Mouse (Mus musculus) liver, embryonic 14.5 days (tissue): ENCODE measurements around the gene Itga8. TPM values are rescaled to one million over a fixed set of nuclear protein-coding genes. Genes with fewer than 3 reads are reported as not detected.

Source experiments
- ATAC-seq: fragments of 200-750 bp; cut with Nextera tagmentation; 2 replicates; pipeline ENCODE4 v1.8.0; 2017; ENCODE audit warnings: moderate number of reproducible peaks, mild to moderate bottlenecking, moderate library complexity; ENCODE audit not compliant: insufficient read depth
- DNase-seq, 3 experiments: peaks; one replicate each; pipeline ENCODE4 v3.0.0-alpha.2; 2012 to 2013; ENCODE audit warnings: low read depth in 3 of 3, low spot score in 3 of 3
- H3K27ac ChIP-seq: fragments of 300-500 bp; sonication (generic); 2 replicates; pipeline ENCODE4 v1.5.1; 2014; ENCODE audit warnings: moderate library complexity, mild to moderate bottlenecking, control low read depth, inconsistent platforms
- H3K27me3 ChIP-seq: fragments of 300-500 bp; sonication (generic); 2 replicates; pipeline ENCODE4 v1.6.1; 2014; ENCODE audit warnings: mild to moderate bottlenecking, low read length, moderate library complexity; ENCODE audit not compliant: control insufficient read depth, insufficient read depth
- H3K36me3 ChIP-seq: fragments of 300-500 bp; sonication (generic); replicated peaks from 2 replicates; pipeline ENCODE4 v1.6.1; 2014; ENCODE audit warnings: low read depth; ENCODE audit not compliant: control insufficient read depth, insufficient read depth
- H3K4me1 ChIP-seq, 2 experiments: fragments of 200-500 bp in 1 of 2; fragments of 300-500 bp in 1 of 2; sonication (generic) in 1 of 2; replicated peaks; 2 replicates each; pipeline ENCODE4 v1.6.1; 2012 to 2014; ENCODE audit warnings: antibody characterized with exemption in 1 of 2, inconsistent platforms in 1 of 2, low read length in 1 of 2; ENCODE audit not compliant: control insufficient read depth in 2 of 2, insufficient read depth in 2 of 2
- H3K4me2 ChIP-seq: fragments of 300-500 bp; sonication (generic); 2 replicates; pipeline ENCODE4 v1.6.1; 2014; ENCODE audit warnings: low read depth, mild to moderate bottlenecking, control low read depth, moderate library complexity
- H3K4me3 ChIP-seq, 2 experiments: fragments of 200-500 bp in 1 of 2; fragments of 300-500 bp in 1 of 2; sonication (generic) in 1 of 2; 2 replicates each; pipeline ENCODE4 v1.5.1; 2012 to 2014; ENCODE audit warnings: low read depth in 2 of 2, low read length in 2 of 2, mild to moderate bottlenecking in 2 of 2, control low read depth in 1 of 2, inconsistent platforms in 1 of 2, moderate library complexity in 1 of 2; ENCODE audit not compliant: insufficient read depth in 1 of 2
- H3K9ac ChIP-seq: fragments of 300-500 bp; sonication (generic); replicated peaks from 2 replicates; pipeline ENCODE4 v1.6.1; 2014; ENCODE audit warnings: mild to moderate bottlenecking, control low read depth, moderate library complexity
- H3K9me3 ChIP-seq: fragments of 300-500 bp; sonication (generic); 2 replicates; pipeline ENCODE4 v1.6.1; 2016; ENCODE audit warnings: low read length, mixed read lengths; ENCODE audit not compliant: control insufficient read depth
- CTCF ChIP-seq: IDR thresholded peaks from 2 replicates; pipeline ENCODE4 v1.5.1; 2016; ENCODE audit warnings: antibody characterized with exemption, low read depth, control low read depth
- EP300 ChIP-seq: IDR thresholded peaks from 2 replicates; pipeline ENCODE4 v1.6.1; 2016; ENCODE audit warnings: antibody characterized with exemption, low read depth
- WGBS: fragments of 180-500 bp; shearing (Covaris S2); extraction: QIAGEN DNeasy Blood & Tissue Kit; methylation state at CpG from one replicate; pipeline ENCODE4 v1.1.7; 2014; ENCODE audit not compliant: insufficient replicate concordance; 5-methylcytosine and 5-hydroxymethylcytosine counted together
- polyA plus RNA-seq, 2 experiments: library from polyadenylated mRNA; depleted of rRNA in 1 of 2; stranded (reverse) in 1 of 2; unstranded in 1 of 2; fragments of >200 nt; fragmentation: Nextera tagmentation in 1 of 2; extraction: Ambion mirVana in 1 of 2; gene quantifications; 2 replicates each; pipeline versions ENCODE4 v1.2.1 to v1.2.3; 2012 to 2014

Itga8 gene
- polyA plus RNA-seq, 2 experiments, result 1.2 to 2.0 TPM

DNA sequence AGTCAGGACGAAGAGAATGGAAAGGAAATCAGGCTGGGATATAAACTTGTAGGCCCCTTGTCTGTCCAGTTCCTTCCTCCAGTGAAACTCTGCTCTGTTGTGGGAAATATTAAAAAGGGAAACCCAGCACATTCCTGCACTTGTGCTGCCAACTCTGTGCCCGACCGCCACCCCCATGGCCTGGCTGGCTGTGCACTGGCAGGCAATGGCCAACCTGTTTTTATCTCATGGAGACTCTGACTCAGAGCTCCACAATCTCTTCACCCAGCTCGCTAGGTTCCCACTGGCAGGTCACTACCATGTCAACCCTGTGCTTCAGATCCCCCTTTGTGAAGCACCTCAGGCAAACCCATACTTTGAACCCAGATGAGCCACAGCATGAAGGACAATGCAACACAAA, 19.2 kb upstream of the Itga8 start:
- Histone ChIP-seq H3K9ac (no peak overlapping the region), H3K36me3 (no peaks in the 10 kb centered on the region), H3K9me3 (no peaks in the 10 kb centered on the region), H3K4me1 (0 out of 4 replicates have a peak, but pooled peaks cover 0 to 5% of the 10 kb centered on the region in 2 experiments), H3K4me3 (no peak overlapping the region), H3K27ac (no peak overlapping the region), H3K27me3 (no peaks in the 10 kb centered on the region), H3K4me2 (no peak overlapping the region)
- TF ChIP-seq EP300, result no peak
- TF ChIP-seq CTCF, result no peak
- DNase-seq, result no peak
- 76% methylated on average over 4 of the region's 4 CpGs for WGBS
- no peak for ATAC-seq

DNA sequence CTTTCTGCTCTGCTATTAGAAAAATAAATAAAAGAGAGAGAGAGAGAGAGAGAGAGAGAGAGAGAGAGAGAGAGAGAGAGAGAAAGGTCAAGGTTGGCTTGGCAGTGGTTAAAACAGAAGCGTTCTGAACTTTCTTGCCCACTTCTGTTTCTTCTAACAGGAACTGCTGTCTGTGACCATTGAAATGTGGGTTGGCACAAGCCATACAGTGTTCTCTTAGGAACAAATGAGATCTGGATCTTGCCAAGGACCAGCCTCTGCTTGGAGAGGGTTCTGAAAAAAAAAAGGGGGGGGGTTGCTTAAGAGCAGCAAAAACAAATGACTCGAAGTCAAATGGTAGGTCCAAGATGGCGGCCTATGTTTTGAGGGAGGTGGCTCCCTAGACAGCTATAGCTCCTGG, 17.0 kb upstream of the Itga8 start:
- Histone ChIP-seq H3K27me3 (no peaks in the 10 kb centered on the region), H3K4me1 (0 out of 4 replicates have a peak, but pooled peaks cover 0 to 5% of the 10 kb centered on the region in 2 experiments), H3K36me3 (no peaks in the 10 kb centered on the region), H3K9ac (no peak overlapping the region), H3K4me2 (no peak overlapping the region), H3K4me3 (no peak overlapping the region), H3K27ac (no peak overlapping the region), H3K9me3 (no peaks in the 10 kb centered on the region)
- no peak for DNase-seq
- WGBS, result 73% methylated on average over 3 of the region's 3 CpGs
- no peak for ATAC-seq
- TF ChIP-seq CTCF (no peak), EP300 (no peak)

DNA sequence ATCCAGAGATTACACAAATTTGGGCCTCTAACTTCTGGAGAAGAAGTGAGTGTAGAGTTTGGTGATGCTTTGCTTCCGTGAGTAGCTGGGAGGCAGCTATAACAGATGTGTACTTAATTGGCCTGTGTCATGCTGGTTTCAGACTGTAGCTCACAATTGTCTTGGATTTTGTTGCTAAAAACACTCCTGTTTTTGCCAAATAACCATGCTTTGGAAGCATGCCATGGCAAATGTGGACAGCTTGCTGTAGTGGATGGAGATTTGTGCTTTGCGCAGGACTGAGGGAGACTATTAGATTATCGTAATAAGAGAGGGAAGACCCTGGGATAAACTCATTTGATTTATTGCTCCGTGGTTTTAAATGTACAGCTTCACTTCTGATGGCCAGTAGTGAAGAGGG, 16.3 kb upstream of the Itga8 start:
- 0 out of 4 replicates have a peak, but pooled peaks cover 0 to 5% of the 10 kb centered on the region in 2 experiments for H3K4me1 ChIP-seq
- H3K4me2 ChIP-seq, result no peak overlapping the region
- WGBS, result 85% methylated on average over 4 of the region's 4 CpGs
- no peak overlapping the region for H3K27ac ChIP-seq
- ATAC-seq (no peak), DNase-seq (no peak)
- TF ChIP-seq CTCF (no peak), EP300 (no peak)
- H3K4me3 ChIP-seq, result no peak overlapping the region
- no peaks in the 10 kb centered on the region for H3K27me3 ChIP-seq
- H3K36me3 ChIP-seq, result no peaks in the 10 kb centered on the region
- no peak overlapping the region for H3K9ac ChIP-seq
- H3K9me3 ChIP-seq, result no peaks in the 10 kb centered on the region

DNA sequence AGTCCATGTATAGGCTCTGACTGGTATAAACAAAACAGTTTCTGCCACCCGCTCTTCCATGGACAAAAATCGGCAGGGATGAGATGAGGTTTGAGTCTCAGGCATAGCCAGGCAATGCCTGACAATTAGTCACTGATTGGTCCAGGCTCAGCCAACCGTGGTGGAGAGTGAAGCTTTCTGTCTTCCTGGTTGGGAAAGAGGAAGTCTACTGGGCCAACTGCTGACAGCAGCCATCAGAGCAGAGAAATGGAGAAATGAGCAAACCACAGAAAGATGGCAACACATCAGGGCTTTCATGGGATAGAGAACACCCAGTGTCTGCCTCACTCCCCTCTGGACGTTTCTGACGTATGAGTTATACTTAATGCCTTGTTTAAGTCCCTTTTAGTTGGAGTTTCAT, 15.6 kb upstream of the Itga8 start:
- H3K36me3 ChIP-seq, result no peaks in the 10 kb centered on the region
- no peak overlapping the region for H3K27ac ChIP-seq
- H3K4me1 ChIP-seq, result 0 out of 4 replicates have a peak, but pooled peaks cover 0 to 5% of the 10 kb centered on the region in 2 experiments
- ATAC-seq (peak; percentile 18; the same call in 1 of the 2 replicates), DNase-seq (no peak)
- H3K9ac ChIP-seq, result no peak overlapping the region
- no peak overlapping the region for H3K4me3 ChIP-seq
- TF ChIP-seq EP300, result no peak
- TF ChIP-seq CTCF, result no peak
- H3K27me3 ChIP-seq, result no peaks in the 10 kb centered on the region
- WGBS, result 52% methylated on average over 5 of the region's 5 CpGs
- H3K4me2 ChIP-seq, result no peak overlapping the region
- H3K9me3 ChIP-seq, result no peaks in the 10 kb centered on the region

DNA sequence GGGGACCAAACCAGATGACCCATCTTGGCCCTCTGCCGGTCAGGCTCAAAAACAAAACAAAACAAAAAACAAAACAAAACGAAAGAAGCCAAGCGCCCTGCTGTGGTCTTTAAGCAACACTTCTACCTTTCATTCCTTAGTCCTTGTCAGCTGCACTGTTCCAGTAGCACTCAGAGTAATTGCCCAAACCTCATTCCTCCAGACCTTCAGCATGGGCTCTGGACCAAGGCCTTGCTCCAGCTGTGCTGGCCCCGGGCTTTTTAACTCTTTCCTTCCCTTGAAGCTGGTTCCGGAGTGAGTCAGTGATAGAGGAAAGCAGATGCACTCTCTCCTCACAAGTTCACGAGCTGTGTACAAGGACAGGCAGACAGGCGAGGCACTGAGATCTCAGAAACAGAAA, 14.6 kb upstream of the Itga8 start:
- Histone ChIP-seq H3K4me2 (no peak overlapping the region), H3K4me1 (0 out of 4 replicates have a peak, but pooled peaks cover 0 to 5% of the 10 kb centered on the region in 2 experiments), H3K4me3 (no peak overlapping the region), H3K36me3 (no peaks in the 10 kb centered on the region), H3K27me3 (no peaks in the 10 kb centered on the region), H3K27ac (no peak overlapping the region), H3K9me3 (no peaks in the 10 kb centered on the region), H3K9ac (no peak overlapping the region)
- TF ChIP-seq CTCF (no peak), EP300 (no peak)
- ATAC-seq, result no peak
- no peak for DNase-seq
- 51% methylated on average over 7 of the region's 7 CpGs for WGBS
